Mouse (Mus musculus) ES-Bruce4 (cell line): ENCODE results near the gene Rhbg. TPM values are rescaled to one million over a fixed set of nuclear protein-coding genes. Genes with fewer than 3 reads are reported as not detected.

Source experiments
- H3K27ac ChIP-seq: 2 replicates; pipeline ENCODE4 v1.5.1; 2012; ENCODE audit warnings: low read length, inconsistent platforms; ENCODE audit not compliant: insufficient read depth
- H3K27me3 ChIP-seq: 2 replicates; pipeline ENCODE4 v1.6.1; 2012; ENCODE audit warnings: mild to moderate bottlenecking, low read length, inconsistent platforms; ENCODE audit not compliant: control insufficient read depth, poor library complexity, insufficient read depth, severe bottlenecking
- H3K36me3 ChIP-seq: 2 replicates; pipeline ENCODE4 v1.6.1; 2012; ENCODE audit warnings: inconsistent platforms, mild to moderate bottlenecking, low read length, moderate library complexity; ENCODE audit not compliant: control insufficient read depth, poor library complexity, insufficient read depth, severe bottlenecking
- H3K4me1 ChIP-seq: one replicate; pipeline ENCODE4 v1.8.1; 2011; ENCODE audit warnings: low read length; ENCODE audit not compliant: control insufficient read depth, insufficient read depth
- H3K4me3 ChIP-seq: 2 replicates; pipeline ENCODE4 v1.5.1; 2011; ENCODE audit warnings: low read depth, mild to moderate bottlenecking, low read length
- H3K9ac ChIP-seq: 2 replicates; pipeline ENCODE4 v1.6.1; 2012; ENCODE audit warnings: low read depth, mild to moderate bottlenecking, inconsistent platforms; ENCODE audit not compliant: poor library complexity, severe bottlenecking
- H3K9me3 ChIP-seq: replicated peaks from 2 replicates; pipeline ENCODE4 v1.6.1; 2012; ENCODE audit warnings: mild to moderate bottlenecking, low read length, inconsistent platforms; ENCODE audit not compliant: control insufficient read depth, poor library complexity, insufficient read depth, severe bottlenecking
- CTCF ChIP-seq: IDR thresholded peaks from one replicate; pipeline ENCODE4 v1.8.1; 2011; ENCODE audit warnings: low read depth, low read length
- EP300 ChIP-seq: IDR thresholded peaks from 2 replicates; pipeline ENCODE4 v1.6.1; 2011; ENCODE audit warnings: low read depth, low read length; ENCODE audit not compliant: insufficient read depth
- POLR2A ChIP-seq: IDR thresholded peaks from one replicate; pipeline ENCODE4 v1.8.1; 2011; ENCODE audit warnings: low read length; ENCODE audit not compliant: insufficient read depth
- polyA plus RNA-seq: library from polyadenylated mRNA; stranded (reverse); fragments of >200 nt; gene quantifications from 2 replicates; pipeline ENCODE4 v1.2.4, GENCODE M21; 2011; ENCODE audit warnings: low read depth; ENCODE audit not compliant: missing spikeins, insufficient read depth, insufficient read length

Rhbg gene
- polyA plus RNA-seq, 1 experiment = 0.82 TPM

DNA sequence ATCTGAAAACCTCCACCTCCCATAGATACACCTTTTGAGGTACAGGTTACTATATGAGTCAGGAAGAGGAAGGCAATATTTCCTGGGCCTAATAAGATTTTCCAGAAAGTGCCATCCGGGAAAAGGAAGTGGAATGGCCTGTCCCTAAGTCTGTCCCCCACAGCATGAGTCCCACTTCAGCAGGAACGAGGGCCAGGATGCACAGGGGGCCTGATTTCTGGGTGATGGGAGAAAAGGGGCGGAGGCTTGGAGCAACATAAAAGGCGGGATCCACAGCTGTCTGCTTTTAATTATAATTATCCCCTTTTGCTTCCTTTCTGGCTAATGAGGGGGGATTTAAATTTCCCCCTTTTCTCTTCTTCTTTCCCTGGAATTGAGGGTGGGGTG, 49.3 kb downstream of the Rhbg start:
- Histone ChIP-seq H3K36me3 (no peaks in the 10 kb centered on the region), H3K9ac (no peak overlapping the region), H3K27me3 (peaks cover 16% of the 10 kb centered on the region), H3K4me1 (no peaks in the 10 kb centered on the region), H3K27ac (no peak overlapping the region), H3K4me3 (no peak overlapping the region), H3K9me3 (no peaks in the 10 kb centered on the region)
- TF ChIP-seq EP300 = no peak
- no peak for TF ChIP-seq CTCF
- TF ChIP-seq POLR2A = no peak

DNA sequence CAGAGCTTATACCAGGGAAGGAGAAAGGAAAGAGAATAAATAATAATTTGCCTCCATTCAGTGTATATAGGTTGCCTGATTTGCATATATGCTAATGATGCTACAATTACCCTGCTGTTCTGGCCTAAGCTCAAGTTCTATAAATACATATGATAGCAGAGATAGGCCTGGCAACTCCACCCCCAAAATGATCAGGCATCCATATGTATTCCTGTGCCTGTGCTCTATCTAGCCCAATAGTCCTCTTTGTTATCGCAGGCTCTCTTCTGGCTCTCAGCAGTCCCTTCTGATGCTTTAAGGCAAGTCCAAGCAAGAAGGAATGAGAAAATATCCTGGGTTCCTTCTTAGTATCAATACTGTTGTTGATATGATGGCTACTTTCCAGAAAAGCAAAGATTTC, 49.8 kb downstream of the Rhbg start:
- Histone ChIP-seq H3K9ac (no peak overlapping the region), H3K27me3 (peaks cover 19% of the 10 kb centered on the region), H3K4me1 (no peaks in the 10 kb centered on the region), H3K36me3 (no peaks in the 10 kb centered on the region), H3K27ac (no peak overlapping the region), H3K4me3 (no peak overlapping the region), H3K9me3 (no peaks in the 10 kb centered on the region)
- TF ChIP-seq EP300 (no peak), CTCF (no peak), POLR2A (no peak)

DNA sequence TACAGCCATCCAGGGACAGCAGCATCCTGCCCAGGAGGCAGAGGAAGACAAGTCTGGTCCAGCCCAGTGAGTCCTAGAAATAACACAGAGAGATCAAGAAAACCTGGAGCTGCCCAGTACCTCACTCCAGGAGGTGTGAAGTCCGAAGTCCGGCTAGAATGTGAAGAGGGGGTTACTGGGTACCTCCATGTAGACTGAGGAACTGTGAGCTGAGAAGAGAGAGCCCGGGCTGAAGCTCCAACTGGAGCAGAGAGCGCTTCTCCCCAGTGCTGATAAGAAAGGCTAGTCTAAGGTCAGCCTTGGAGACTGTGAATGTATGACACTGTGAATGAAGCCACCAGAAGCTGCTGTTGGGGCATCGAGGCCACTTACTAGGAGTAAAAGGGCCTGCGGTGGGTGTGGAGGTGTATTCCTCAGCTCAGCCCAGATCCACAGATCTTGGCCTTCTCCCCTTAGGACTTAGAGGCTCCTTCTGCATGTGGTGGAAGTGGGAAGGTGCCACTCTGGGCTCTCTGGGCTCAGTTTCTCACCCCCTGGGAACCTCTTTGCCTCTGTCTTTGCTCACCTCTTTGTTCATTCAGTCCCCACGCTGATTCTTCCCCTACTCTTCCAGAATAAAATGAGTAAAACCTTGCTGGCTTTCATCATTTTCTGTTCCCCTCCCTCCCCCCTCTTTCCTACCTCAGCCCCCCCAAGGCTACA, 50.4 kb downstream of the Rhbg start:
- H3K27me3 ChIP-seq = peaks cover 19% of the 10 kb centered on the region
- TF ChIP-seq POLR2A (no peak), CTCF (no peak), EP300 (no peak)
- no peaks in the 10 kb centered on the region for H3K9me3 ChIP-seq
- H3K4me3 ChIP-seq = no peak overlapping the region
- no peaks in the 10 kb centered on the region for H3K4me1 ChIP-seq
- no peak overlapping the region for H3K9ac ChIP-seq
- H3K27ac ChIP-seq = no peak overlapping the region
- no peaks in the 10 kb centered on the region for H3K36me3 ChIP-seq

DNA sequence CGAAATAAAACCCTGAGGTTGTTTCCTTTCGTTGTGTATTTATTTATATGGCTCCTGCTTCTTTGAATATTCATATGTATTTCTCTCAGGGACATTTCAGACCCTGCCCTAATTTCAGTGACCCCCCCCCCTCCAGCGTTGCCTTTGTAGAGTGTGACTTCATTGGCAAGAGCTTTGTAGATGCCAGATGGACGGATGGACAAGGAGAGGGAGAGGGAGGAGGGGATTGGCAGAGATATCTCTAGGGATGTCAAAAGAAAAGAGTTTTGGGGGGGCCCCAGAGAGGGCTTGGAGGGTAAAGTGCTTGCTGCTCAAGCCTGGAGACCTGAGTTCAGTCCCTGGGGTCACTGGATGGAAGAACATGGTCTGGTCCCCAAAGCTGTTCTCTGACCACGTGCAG, 51.1 kb downstream of the Rhbg start:
- no peak overlapping the region for H3K9ac ChIP-seq

DNA sequence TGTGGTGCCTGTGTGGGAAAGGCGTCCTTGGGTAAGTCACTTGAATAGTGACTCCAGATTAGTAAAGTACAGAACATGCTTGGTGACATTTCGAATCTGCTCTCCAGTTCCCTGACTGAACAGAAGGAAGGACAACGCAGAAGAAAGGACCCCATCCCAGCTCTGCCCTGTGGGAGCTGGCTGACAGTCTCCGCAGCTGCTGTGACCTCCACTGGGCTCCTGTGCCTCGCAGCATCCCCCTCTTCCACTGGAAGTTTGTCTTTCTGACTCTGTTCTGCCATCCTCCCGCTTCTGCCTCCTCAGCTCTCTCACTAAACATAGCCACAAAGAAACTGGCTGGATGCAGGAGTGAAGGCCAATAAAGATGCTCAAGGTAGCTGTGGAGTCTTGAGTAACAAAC, 51.5 kb downstream of the Rhbg start:
- Histone ChIP-seq H3K4me1 (no peaks in the 10 kb centered on the region), H3K4me3 (no peak overlapping the region), H3K9ac (no peak overlapping the region), H3K9me3 (no peaks in the 10 kb centered on the region), H3K27ac (no peak overlapping the region), H3K27me3 (peaks cover 20% of the 10 kb centered on the region), H3K36me3 (no peaks in the 10 kb centered on the region)
- no peak for TF ChIP-seq POLR2A
- no peak for TF ChIP-seq CTCF
- TF ChIP-seq EP300 = no peak

More for the DNA sequence above, 51.1 kb downstream of the Rhbg start:
- Histone ChIP-seq H3K4me3 (no peak overlapping the region), H3K9me3 (no peaks in the 10 kb centered on the region), H3K36me3 (no peaks in the 10 kb centered on the region), H3K27me3 (peaks cover 20% of the 10 kb centered on the region), H3K4me1 (no peaks in the 10 kb centered on the region), H3K27ac (no peak overlapping the region)
- TF ChIP-seq CTCF (no peak), EP300 (no peak), POLR2A (no peak)

DNA sequence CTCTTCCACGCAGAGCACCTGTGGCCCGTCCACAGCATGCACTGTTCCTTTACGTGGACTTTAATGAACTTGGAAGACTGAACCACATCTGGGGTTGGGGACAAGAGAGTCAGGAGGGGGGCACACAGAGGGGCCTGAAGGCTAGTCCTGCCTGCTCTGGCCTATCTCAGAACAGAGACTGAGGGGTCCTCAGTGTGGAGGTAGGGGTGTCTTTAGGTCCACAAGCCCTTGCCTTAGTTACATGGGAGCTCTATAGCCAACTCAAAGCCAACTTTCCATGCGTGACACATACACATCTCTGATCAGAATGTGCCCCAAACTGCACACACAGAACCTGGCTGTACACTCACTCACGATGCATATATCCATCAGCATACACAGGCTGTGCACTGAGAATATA, 52.9 kb downstream of the Rhbg start:
- H3K9me3 ChIP-seq = no peaks in the 10 kb centered on the region
- no peak overlapping the region for H3K4me3 ChIP-seq
- no peak overlapping the region for H3K27ac ChIP-seq
- no peaks in the 10 kb centered on the region for H3K4me1 ChIP-seq
- H3K36me3 ChIP-seq = no peaks in the 10 kb centered on the region
- H3K27me3 ChIP-seq = peaks cover 22% of the 10 kb centered on the region
- no peak overlapping the region for H3K9ac ChIP-seq
- TF ChIP-seq EP300 (no peak), POLR2A (no peak), CTCF (no peak)
